Mouse (Mus musculus): ENCODE results near the gene Gm17334.

Gene Gm17334

DNA sequence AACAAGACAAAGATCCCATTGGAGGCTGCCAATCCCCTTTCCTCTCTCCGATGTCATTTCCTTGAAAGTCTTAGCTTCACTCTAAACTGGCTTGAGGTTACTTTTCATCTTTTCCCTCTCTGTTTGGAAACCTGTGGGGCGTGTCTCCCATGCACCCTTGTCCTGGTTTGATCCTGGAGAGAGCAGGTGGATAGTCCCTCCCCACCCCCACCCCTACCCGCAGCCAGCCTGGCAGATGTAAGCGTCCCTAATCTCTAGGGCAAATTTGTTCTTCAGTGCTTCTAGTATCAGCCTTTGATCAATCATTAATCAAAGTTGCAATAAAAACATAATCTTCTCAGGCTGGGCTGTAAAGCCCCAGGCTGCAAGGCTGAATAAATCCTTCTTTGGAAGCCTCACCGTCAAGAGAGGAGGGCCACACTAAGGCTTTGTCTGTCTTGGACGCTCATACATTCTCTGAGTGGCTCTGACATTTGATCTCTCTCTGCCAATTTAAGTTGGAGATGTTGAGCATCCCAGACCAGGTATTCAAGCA is 24.5 kb upstream of the Gm17334 start:
- no peak for DNase-seq (ENCODE audit: low spot score in 2 of 2)

DNA sequence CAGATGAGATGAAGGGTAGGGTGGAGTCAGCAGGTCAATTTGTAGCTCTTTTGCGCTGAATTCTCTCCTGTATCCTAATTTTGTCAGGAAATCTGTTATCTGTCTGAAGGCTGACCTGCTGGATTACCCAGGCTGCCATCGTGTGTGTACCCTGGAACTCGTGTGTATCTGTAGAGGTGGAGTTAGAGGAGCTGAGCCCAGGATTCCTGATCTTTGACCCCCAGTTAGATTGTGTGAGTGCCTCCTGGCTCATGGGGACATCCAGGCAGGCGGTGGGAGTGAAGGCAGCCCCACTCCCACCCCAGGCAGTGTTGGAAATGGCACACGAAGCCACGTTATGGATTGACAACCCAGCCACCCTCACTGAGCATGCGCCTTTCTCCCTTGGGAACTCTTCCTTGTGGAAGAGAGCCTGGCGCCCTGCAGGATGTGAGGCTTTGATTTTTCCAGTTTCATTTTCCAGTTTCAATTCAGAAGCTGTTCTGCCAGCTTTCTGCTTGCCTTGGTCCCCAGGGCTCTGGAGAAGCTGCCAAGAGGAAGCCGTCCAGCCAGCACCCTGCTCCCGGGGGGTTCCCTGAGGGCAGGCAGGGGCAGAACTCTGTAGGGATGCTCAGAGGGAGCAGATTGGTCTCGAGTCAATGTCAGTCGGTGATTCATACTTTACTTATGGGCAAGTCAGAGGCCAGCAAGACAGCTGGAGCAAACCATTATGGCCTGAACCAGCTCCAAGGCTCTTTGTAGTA is 23.6 kb upstream of the Gm17334 start:
- DNase-seq (ENCODE audit: low spot score in 2 of 2): no peak

DNA sequence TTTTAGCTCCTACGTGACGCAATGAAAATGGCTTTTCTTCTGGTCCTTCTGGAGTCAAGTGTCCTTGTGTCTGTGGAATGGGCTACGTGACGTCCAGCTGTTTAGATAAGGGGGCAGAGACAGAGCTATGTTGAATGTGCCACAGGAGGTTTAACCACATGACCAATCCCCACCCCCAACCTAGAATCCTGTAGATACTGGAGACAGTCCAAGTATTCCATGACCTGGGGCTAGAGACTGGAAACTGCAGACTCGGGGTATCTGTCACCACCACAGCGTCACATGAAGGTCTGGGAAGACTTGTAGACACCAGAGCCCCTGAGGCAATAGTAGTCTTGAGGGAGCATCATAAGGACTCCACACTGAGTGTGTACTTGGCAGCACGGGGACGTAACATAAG is 22.8 kb upstream of the Gm17334 start:
- no peak for DNase-seq (ENCODE audit: low spot score in 2 of 2)

DNA sequence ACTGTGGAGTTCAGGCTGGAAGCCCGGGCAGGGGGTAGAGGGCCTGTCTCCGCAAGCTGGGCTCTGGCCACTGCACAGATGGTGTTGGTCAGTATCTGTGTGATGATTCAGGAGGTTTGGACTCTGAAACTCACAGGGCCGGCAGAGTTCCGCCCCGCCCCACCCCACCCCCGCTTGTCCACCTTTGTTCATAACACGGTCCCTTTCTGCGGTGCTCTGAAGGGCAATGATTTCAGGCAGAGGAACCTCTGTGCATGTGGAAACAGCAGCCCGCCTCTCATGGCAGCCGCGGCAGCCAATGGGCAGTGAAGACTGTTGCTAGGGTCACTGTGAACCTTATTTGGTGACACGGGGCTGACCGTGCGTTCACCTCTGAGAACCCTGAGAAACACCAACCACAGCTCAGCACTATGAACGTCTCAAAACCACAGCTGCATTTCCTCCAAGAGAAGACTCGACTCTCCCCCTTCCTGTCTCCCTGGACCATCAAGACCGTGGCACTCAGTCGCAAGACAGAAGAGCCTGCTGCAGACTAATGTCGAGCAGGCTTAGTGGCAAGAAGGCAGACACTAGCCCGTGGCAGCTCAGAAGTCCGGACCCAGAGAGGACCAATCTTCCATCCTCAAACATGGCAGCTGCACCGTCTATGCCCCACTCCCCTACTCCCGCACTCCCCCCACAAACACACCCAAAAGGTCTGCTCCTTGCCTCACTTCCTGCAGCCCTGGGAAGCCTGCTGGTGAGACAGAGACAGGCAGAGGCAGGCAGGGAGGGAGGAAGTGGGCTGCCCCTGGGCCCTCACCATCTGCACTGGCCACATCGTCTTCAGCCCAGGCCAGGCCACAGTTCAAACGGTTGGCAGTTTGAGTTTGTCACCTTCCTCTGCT is 21.9 kb upstream of the Gm17334 start:
- DNase-seq (ENCODE audit: low spot score in 2 of 2): no peak

DNA sequence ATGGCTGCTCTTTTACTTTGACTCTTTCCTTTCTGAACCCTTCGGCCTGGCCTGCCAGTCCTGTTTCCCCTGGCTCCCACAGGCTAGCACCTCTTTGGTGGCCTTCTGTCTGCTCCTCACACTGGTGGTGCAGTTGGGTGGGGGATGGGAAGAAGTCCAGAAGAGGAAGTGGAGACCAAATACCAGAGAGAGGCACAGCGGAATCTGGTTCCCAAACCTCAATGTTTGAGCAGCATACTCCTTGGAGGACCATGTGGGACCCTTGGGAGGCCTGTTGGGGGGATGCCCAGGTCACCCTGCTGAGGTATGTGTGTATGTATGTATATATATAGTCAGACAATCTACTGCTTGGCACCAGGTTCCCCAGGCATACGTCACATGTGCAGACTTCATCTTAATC is 21.0 kb upstream of the Gm17334 start:
- DNase-seq (ENCODE audit: low spot score in 2 of 2): no peak

DNA sequence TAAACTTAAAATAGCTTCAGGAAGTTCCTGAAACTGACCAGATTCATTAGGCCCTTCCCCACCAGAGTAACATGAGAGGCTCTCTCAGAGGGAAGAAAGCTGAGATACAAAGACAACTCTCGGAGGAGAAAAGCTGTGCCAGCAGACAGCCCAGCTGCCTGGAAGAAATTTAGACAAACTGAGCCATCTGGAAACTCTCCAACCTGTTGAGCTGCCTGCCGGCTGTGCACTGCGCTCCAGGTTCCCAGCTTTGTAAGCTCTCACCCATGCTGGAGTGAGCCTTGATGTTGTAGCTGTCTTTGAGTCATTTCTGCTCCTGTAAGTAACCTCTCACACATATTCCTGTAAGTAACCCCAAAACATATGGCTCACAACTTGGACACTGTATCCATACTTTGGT is 20.0 kb upstream of the Gm17334 start:
- no peak for DNase-seq (ENCODE audit: low spot score in 2 of 2)

DNA sequence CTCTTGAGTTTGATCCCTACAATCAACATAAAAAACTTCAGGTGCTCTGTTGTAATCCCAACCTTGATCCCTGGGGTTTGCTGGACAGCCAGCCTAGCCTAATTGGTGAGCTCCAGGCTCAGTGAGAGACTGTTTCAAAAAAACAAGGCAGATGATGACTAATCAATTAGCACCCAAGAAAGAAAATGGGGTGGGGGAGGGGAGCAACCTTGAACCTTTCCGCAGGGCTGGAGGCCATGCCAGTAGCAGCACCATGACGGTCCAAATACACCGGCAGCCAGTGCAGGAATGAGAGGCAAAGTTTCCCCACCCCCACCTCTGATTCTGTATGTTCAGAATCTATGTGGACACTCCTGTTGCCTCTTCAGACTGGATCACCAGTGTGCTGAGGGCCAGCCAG is 16.3 kb upstream of the Gm17334 start:
- no peak for DNase-seq (ENCODE audit: low spot score in 2 of 2)

DNA sequence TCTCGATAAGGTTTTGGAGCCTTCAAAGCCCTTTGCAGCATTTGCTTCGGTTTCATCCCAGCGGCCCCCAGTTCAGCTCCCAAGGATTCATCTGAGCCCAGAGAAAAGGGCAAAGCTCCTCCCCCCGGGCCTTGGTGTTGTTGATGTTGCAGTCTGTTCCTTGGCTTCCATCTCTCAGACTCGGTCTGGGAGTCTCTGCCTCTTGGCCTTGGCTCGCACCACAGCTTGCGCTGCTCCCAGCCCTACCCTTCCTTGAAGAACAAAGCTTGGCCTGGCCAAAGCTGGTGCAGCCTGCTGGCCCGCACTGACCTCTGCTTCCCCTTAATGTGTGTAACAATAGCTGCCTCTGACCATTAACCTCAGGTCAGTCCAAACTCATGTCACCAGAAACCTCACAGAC is 15.2 kb upstream of the Gm17334 start:
- no peak for DNase-seq (ENCODE audit: low spot score in 2 of 2)

DNA sequence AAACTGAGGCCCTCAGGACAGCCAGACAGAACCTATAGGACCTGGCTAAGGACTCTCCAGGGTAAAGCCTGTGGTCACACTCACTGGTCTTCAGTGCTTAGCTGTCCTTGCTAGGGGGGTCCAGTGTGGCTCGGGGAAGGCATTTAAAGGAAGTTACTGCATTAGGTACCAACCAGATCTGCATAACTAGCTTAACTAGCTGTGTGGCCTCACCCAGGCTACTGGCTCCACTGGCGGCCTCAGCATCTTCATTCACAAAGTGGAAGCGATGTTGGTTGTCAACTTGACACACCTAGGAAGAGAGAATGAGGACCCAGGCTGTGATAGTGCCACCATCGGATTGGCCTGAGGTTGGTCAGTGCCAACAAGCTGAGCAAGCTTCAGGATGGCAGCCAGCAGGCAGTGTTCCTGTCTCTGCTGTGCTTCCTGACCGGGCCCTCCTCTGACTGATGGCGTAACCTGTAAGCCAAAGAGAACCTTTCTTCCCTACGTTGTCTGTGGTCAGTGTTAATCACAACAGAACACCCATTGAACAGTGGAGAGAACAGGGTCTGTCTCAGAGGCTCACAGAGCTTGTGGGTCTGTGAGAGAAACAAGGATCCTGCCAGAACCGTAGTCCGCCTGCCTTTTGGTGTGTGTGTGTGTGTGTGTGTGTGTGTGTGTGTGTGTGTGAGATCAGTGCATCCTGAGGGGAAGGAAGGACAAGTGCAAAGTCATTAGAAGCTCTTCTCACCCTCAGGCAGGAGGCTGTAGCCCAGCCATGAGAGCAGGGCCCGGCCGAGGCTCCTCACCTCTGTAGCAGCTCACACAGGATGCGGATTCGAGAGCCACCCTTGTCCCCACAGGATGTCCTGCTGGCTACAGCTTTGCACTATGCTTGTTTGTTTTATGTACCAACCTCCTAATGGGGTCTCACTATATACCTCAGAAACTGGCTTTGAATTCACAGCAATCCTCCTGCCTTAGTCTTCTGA is 13.4 kb upstream of the Gm17334 start:
- no peak for DNase-seq (ENCODE audit: low spot score in 2 of 2)

DNA sequence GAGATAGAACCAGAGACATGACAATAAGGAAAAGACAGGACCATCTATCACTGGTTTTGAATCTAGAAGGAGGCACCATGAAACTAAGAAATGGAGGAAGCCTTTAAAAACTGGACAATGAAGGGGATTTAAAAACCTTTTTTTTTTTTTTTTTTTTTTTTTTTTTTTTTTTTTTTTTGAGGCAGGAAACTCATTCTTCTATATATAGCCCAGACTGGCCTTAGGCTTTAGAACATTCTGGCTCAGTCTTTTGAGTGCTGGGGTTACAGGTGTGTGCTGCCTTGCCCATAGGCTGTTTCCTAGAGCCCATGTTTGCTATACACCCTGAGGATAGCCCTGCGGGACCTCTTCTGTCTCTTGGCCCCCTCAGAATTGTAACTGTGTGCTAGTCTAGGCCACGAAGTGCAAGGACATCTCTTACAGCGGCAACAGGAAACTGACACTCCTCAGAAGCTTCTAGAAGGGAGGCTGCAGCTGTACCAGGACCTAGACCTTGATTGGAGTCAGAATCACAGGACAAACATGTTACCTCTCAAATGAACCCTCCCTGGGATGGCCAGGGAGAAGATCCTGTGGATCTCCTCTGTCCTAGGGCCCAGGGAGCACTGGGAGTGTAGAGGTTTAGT is 12.4 kb upstream of the Gm17334 start:
- DNase-seq (ENCODE audit: low spot score in 2 of 2): no peak

DNA sequence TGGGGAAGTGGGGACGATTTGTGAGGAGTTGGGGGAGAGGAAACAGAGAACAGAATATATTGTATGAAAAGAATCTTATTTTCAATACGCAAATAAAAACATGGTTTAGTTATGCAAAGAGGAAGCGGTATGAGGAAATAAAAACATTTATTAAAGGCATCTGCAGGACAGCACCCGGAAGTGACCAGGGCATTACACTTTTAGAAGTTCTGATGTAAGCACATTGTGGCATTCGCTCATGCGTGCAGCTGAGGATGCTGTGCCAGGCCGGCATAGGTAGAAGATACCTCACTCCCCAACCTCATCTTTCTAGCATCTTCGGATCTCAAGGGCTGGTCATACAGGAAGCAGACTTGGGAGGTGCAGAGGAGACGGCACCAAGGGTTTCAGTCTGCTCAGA is 10.3 kb upstream of the Gm17334 start:
- DNase-seq (ENCODE audit: low spot score in 2 of 2): no peak

DNA sequence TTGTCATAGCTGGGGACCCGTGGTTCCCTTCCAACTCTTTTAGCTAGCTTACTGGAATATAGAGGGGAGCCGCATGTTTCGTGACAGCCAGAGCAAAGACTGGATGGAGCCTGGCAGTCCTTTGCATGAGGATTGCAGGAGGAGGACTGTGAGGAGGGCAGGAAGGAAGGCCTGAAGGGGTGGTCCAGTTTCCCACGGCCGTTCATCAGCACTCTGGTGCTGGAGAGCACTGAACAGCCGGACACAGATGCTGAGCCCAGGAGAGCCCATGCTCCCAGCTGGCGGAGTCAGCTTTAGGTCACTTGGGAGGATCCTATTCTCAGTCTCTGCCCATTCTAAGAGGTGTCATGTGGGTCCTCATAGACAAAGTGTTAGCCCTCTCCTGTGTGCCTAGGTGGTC is 9.0 kb upstream of the Gm17334 start:
- DNase-seq (ENCODE audit: low spot score in 2 of 2): no peak

DNA sequence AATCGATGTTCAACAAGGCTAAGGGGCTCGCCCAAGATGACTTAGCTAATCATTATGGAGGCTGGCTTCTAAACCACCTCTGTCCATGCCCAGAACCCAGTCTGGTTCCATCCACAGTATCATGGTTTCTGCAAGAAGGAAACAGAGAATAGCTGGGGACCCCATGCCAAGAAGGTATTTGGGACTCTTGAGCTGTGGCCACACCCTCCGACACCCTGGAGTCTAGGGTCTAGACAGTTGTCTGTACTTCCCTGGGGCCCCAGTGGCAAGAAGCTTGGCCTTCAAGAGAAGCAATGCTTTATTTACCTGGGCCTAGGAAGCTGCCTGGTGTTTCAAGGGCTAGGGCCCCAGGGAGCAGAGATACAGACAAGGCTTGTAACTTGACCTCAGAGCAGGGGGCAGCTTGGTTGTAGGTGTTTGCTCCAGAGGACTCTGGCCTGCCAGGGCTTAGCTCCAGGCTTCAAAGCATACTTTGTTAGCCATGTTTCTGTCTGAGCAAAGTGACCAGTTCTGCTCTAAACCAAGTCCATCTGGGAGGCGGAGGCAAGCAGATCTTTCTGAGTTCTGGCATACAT is 8.3 kb upstream of the Gm17334 start:
- DNase-seq (ENCODE audit: low spot score in 2 of 2): no peak

DNA sequence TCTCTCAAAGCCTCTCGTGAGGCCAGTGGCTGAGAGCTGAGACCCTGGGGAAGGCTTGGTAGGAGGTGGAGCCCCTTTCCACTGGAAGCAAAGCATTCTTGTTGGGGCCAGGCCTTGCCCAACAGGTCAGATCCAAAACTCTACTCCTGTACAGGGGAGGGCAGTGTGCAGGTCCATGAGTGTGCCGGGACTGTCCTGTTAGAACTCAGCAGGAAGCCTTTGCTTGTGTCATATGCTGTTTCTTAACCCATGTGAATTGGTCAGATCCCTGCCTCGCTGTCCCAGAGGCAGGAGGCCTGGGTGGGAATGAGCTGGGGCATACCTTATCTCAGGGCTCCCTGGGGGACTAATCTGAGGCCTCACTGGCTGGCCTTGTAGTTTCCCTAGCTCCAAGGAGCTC is 7.3 kb upstream of the Gm17334 start:
- DNase-seq (ENCODE audit: low spot score in 2 of 2): no peak

DNA sequence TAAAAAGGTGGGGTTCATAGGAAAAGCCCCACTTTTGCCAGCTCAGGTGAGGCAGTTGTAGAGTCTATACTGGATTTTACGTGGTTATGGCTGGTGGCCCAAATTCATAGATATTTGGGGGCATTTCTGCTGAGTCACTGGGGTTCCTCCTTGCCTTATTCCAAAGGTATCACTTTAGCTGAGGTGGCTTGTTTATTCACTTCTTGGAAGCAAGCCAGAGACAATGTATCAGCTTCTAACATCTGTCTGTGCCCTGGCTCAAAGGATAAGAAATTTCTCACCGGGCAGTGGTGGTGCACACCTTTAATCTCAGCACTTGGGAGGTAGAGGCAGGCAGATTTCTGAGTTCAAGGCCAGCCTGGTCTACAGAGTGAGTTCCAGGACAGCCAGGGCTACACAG is 6.8 kb upstream of the Gm17334 start:
- no peak for DNase-seq (ENCODE audit: low spot score in 2 of 2)

DNA sequence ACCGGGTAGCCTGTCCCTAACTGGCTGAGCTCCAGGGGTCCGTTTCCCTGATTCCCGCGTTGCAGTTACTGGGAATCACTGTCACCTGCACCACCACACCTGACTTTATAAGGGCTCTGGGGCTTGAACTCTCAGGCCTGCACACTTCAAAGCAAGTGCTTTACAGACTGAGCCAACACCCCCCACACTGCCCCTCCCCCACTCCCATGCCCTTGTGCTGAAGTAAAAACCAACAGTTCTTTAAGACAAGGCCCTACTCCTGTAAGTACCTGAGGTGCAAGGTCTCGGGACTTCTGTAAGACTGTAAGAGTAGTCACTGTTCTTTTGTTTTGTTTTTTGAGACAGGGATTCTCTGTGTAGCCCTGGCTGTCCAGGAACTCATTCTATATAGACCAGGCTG is 5.5 kb upstream of the Gm17334 start:
- no peak for DNase-seq (ENCODE audit: low spot score in 2 of 2)

DNA sequence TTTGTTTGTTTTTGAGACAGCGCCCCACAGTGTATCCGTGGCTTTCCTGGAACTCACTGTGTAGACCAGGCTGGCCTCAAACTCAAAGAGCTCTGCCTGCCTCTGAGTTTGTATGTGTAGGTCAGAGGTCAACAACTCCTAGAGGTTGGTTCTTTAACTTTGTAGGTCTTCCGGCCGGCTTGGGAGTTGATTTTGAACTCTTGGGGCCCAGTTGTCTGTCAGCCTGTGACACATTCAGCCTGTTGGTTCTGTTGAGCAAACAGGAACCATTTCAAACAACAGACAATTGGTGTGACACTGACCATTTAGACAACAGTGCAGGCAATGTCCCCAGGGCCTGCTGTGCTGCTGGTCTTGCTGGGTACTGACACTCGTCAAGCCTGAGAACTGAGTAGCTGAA is 4.7 kb upstream of the Gm17334 start:
- DNase-seq (ENCODE audit: low spot score in 2 of 2): no peak

DNA sequence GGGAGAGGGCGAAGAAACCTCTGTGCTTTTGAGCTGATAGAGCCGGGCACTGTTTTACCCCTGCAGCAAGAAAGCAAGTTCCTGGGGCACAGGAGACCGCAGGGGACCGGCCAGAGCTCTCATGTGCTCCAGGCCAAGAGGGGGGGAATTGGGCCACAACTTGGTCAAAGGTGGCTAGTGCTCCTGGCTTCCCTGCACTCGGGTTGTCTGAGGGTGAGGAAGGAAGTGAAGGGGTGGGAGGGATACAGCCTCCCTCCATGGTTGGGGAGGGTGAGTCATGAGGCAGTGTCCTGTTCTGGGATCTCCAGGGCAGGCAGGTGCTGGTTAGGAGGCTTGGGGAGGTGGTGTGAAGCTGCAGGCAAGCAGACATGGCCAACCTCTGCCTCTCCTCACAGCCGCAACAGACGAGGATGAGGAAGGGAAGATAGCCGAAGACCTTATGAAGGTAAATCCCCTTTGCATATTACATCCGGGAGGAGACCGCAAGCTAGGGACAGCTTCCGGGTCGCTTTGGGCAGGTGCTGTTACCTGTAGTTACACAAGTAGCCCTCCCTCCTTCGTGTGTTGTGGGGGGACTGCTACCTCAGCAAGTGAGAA is 1.8 kb upstream of the Gm17334 start:
- no peak for DNase-seq (ENCODE audit: low spot score in 2 of 2)

DNA sequence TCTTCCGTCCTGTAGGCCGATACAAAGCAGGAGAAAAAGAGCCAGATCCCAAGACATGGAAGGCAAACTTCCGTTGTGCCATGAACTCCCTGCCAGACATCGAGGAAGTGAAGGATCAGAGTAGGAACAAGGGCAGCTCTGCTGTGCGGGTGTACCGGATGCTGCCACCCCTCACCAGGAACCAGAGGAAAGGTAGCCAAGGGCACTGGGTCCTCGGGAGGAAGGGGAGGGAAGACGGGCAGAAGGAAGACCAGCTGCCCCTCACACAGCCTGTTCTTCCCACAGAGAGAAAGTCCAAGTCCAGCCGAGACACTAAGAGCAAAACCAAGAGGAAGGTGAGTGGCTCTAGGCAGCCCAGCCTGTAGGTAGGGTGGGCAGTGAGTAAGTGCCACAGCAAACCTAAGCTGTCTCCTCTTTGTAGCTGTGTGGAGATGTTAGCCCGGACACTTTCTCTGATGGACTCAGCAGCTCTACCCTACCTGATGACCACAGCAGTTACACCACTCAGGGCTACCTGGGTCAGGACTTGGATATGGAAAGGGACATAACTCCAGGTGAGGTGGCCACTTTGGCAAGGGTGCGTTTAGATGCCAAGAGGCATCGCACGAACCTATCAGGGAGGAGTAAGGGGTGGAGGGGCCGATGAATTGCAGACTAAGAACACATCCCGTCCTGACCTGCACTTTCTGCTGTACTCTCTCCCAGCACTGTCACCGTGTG is 814 bp upstream of the Gm17334 start:
- no peak for DNase-seq (ENCODE audit: low spot score in 2 of 2)

DNA sequence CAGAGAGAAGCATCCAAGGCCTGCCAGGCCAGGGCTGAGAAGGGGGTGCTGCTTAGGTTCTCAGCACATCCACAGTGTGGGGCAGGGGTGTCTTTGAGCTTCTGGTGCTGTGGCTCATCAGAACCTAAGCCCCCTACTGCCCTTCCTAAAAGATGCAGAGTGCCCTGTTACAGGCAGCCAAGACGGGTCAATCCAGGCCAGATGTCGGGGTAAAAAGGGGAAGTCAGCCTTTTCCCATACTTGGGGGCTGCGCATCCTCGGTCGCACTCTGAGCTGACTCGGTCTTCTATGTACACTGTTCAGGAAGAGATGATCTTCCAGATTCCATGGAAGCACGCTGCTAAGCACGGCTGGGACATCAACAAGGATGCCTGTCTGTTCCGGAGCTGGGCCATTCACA is 451 bp downstream of the Gm17334 start:
- no peak for DNase-seq (ENCODE audit: low spot score in 2 of 2)
